Mouse (Mus musculus) frontal cortex, postnatal 36 days (tissue): Measurements from ENCODE around the gene Scn8a.

Experiments used
- DNase-seq, 2 experiments: peaks; one replicate each; pipeline ENCODE4 v3.0.0; 2022; ENCODE audit warnings: low spot score in 2 of 2

The Scn8a gene

GRCm38 (mm10) chr15:101039651-101040050 lies 170.0 kb downstream of the Scn8a start:
- no peak for DNase-seq

GRCm38 (mm10) chr15:101041966-101042365 lies 172.3 kb downstream of the Scn8a start:
- DNase-seq: no peak

- DNase-seq: peak; percentile 73 to 83
Observed at GRCm38 (mm10) chr15:101042613-101043012, 173.0 kb downstream of the Scn8a start.

GRCm38 (mm10) chr15:101044531-101044930 lies 174.9 kb downstream of the Scn8a start:
- no peak for DNase-seq

GRCm38 (mm10) chr15:101046039-101046526 lies 176.4 kb downstream of the Scn8a start:
- no peak for DNase-seq

- DNase-seq: peak; percentile 48 to 49
Observed at GRCm38 (mm10) chr15:101046527-101047193, 177.0 kb downstream of the Scn8a start.

GRCm38 (mm10) chr15:101047194-101047555 lies 177.5 kb downstream of the Scn8a start, which contains the start of gene Gm47841:
Gm47841 (minus strand) TSS chr15:101047397.
- no peak for DNase-seq

- no peak for DNase-seq
Observed at GRCm38 (mm10) chr15:101048338-101048896, 178.8 kb downstream of the Scn8a start.

GRCm38 (mm10) chr15:101051869-101052268 lies 182.2 kb downstream of the Scn8a start:
- no peak for DNase-seq

GRCm38 (mm10) chr15:101052560-101053501 lies 183.2 kb downstream of the Scn8a start:
- no peak for DNase-seq

GRCm38 (mm10) chr15:101053832-101054459 lies 184.3 kb downstream of the Scn8a start:
- DNase-seq: no peak

GRCm38 (mm10) chr15:101054541-101054940 lies 184.9 kb downstream of the Scn8a start:
- no peak for DNase-seq

- peak in 1 of 2 experiments; percentile 75 for DNase-seq
Observed at GRCm38 (mm10) chr15:101056225-101056624, 186.6 kb downstream of the Scn8a start.

- no peak for DNase-seq
Observed at GRCm38 (mm10) chr15:101059570-101060279, 190.1 kb downstream of the Scn8a start.

- no peak for DNase-seq
Observed at GRCm38 (mm10) chr15:101060280-101060852, 190.7 kb downstream of the Scn8a start.

GRCm38 (mm10) chr15:101065069-101065468 lies 195.4 kb downstream of the Scn8a start:
- DNase-seq: no peak

GRCm38 (mm10) chr15:101066364-101066847 lies 196.7 kb downstream of the Scn8a start:
- DNase-seq: no peak

GRCm38 (mm10) chr15:101066920-101067696 lies 197.4 kb downstream of the Scn8a start:
- DNase-seq: no peak

- DNase-seq: no peak
Observed at GRCm38 (mm10) chr15:101068029-101068428, 198.4 kb downstream of the Scn8a start.

GRCm38 (mm10) chr15:101068671-101069070 lies 199.0 kb downstream of the Scn8a start:
- DNase-seq: no peak
